Comparison of ENCODE assay signal across 22 mouse cellular contexts in the genomic region with DNA sequence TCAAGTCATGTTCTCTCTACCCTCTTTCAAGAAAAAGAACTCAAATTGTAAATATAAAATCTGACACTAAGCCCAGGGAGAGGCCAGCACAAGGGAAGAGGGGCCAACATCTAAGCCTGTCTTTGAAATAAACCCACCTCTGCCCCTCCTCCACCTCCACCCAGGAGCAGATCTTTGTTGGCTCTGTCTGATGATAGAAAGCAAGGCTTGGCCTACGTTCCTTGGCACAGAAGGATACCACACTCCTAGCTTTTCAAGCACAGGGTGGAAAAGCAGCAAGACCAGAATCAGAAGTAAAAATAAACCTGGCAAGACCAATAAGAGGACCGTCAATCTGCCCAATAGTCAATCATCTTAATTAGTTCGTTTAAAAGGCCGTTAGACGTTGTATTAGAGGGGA.
A peak's percentile ranks its signal among the peaks of the same experiment; 100 is the strongest.
DNase-seq lines count a peak whose midpoint lies in the region; ATAC-seq and TF ChIP-seq lines count a peak whose summit lies in the region.
"Had no signal": no experiment of that assay in that cellular context is flagged by ENCODE, and none has a peak within 500 bp of the region (broad histone marks: within the 10 kb centered on the region; RNA-seq: fewer than 3 reads in every experiment).

No protein-coding gene starts in this region.

- no peak overlapping the region for H3K4me3 ChIP-seq in heart, embryonic 10.5 days
- no peak overlapping the region for H3K4me3 ChIP-seq in heart, adult 2 months
- no peak overlapping the region for H3K4me3 ChIP-seq in liver, postnatal 0 days (ENCODE audit: low read depth, low read length)
- H3K4me3 ChIP-seq in liver, embryonic 12.5 days, result no peak overlapping the region
- no peak overlapping the region for H3K4me3 ChIP-seq in limb, embryonic 10.5 days
- no peak overlapping the region for H3K4me3 ChIP-seq in limb, embryonic 15.5 days
- H3K4me3 ChIP-seq: embryonic facial prominence, embryonic 12.5 days; forebrain, embryonic 10.5 days; forebrain, embryonic 15.5 days; intestine, embryonic 15.5 days; layer of hippocampus, adult 2 months; left cerebral cortex, adult 2 months; limb, embryonic 13.5 days; liver, embryonic 15.5 days; neural tube, embryonic 12.5 days had no signal

- no peak for TF ChIP-seq POLR2A in heart, adult 2 months (IDR thresholded peaks at IDR 0.05; ENCODE audit: insufficient read depth, low read depth, low read length)

- no peaks in the 10 kb centered on the region for H3K36me3 ChIP-seq in heart, embryonic 10.5 days
- no peaks in the 10 kb centered on the region for H3K36me3 ChIP-seq in heart, adult 2 months (ENCODE audit: control insufficient read depth, insufficient read depth, low read length)
- H3K36me3 ChIP-seq in liver, postnatal 0 days (replicated peaks; ENCODE audit: insufficient read depth, low read length), result no peaks in the 10 kb centered on the region
- H3K36me3 ChIP-seq in liver, embryonic 12.5 days, result no peaks in the 10 kb centered on the region
- 0 out of 2 replicates have a peak, but pooled peaks cover 2% of the 10 kb centered on the region for H3K36me3 ChIP-seq in limb, embryonic 10.5 days
- H3K36me3 ChIP-seq in limb, embryonic 15.5 days, result no peaks in the 10 kb centered on the region
- H3K36me3 ChIP-seq: embryonic facial prominence, embryonic 12.5 days; forebrain, embryonic 10.5 days; forebrain, embryonic 15.5 days; intestine, embryonic 15.5 days; limb, embryonic 13.5 days; liver, embryonic 15.5 days; neural tube, embryonic 12.5 days had no signal

- H3K79me2 ChIP-seq in heart, adult 2 months (replicated peaks; ENCODE audit: control insufficient read depth, insufficient read depth, low read length), result no peaks in the 10 kb centered on the region

- no peak overlapping the region for H3K9ac ChIP-seq in heart, adult 2 months (ENCODE audit: low read depth, low read length)
- no peak overlapping the region for H3K9ac ChIP-seq in liver, postnatal 0 days (replicated peaks)
- H3K9ac ChIP-seq in liver, embryonic 12.5 days, result no peak overlapping the region
- H3K9ac ChIP-seq in limb, embryonic 15.5 days, result no peak overlapping the region
- H3K9ac ChIP-seq: embryonic facial prominence, embryonic 12.5 days; forebrain, embryonic 15.5 days; intestine, embryonic 15.5 days; limb, embryonic 13.5 days; liver, embryonic 15.5 days; neural tube, embryonic 12.5 days had no signal

- no peaks in the 10 kb centered on the region for H3K9me3 ChIP-seq in heart, embryonic 10.5 days
- no peaks in the 10 kb centered on the region for H3K9me3 ChIP-seq in liver, postnatal 0 days (ENCODE audit: low read length)
- H3K9me3 ChIP-seq in liver, embryonic 12.5 days (replicated peaks), result no peaks in the 10 kb centered on the region
- H3K9me3 ChIP-seq in limb, embryonic 10.5 days (replicated peaks), result no peaks in the 10 kb centered on the region
- H3K9me3 ChIP-seq in limb, embryonic 15.5 days, result no peaks in the 10 kb centered on the region
- H3K9me3 ChIP-seq: embryonic facial prominence, embryonic 12.5 days; forebrain, embryonic 10.5 days; forebrain, embryonic 15.5 days; intestine, embryonic 15.5 days; limb, embryonic 13.5 days; neural tube, embryonic 12.5 days had no signal

- no peak for ATAC-seq in liver, postnatal 0 days
- ATAC-seq in liver, embryonic 12.5 days, result no peak
- no peak for ATAC-seq in limb, embryonic 15.5 days (ENCODE audit: insufficient number of reproducible peaks, low FRiP score, low TSS enrichment, low read depth)
- ATAC-seq: forebrain, embryonic 15.5 days; hindbrain, embryonic 16.5 days; intestine, embryonic 15.5 days; midbrain, embryonic 16.5 days had no signal

- peaks cover 3% of the 10 kb centered on the region; the same call in 1 of the 2 replicates for H3K27me3 ChIP-seq in heart, embryonic 10.5 days (ENCODE audit: insufficient read depth, poor library complexity, severe bottlenecking)
- no peaks in the 10 kb centered on the region for H3K27me3 ChIP-seq in heart, adult 2 months (ENCODE audit: control insufficient read depth, insufficient read depth, low read length)
- no peaks in the 10 kb centered on the region for H3K27me3 ChIP-seq in liver, postnatal 0 days (ENCODE audit: insufficient read depth, low read length)
- H3K27me3 ChIP-seq in liver, embryonic 12.5 days (replicated peaks), result peaks cover 30% of the 10 kb centered on the region
- H3K27me3 ChIP-seq in limb, embryonic 10.5 days (ENCODE audit: low read depth, poor library complexity, severe bottlenecking), result no peaks in the 10 kb centered on the region
- no peaks in the 10 kb centered on the region for H3K27me3 ChIP-seq in limb, embryonic 15.5 days
- H3K27me3 ChIP-seq: embryonic facial prominence, embryonic 12.5 days; forebrain, embryonic 15.5 days; intestine, embryonic 15.5 days; limb, embryonic 13.5 days; neural tube, embryonic 12.5 days had no signal

- H3K27ac ChIP-seq in heart, embryonic 10.5 days, result 0 out of 2 replicates have a peak overlapping the region, but pooled peaks have one; percentile 18
- H3K27ac ChIP-seq in heart, adult 2 months, result no peak overlapping the region
- peak overlapping the region; percentile 34; the same call in 1 of the 2 replicates for H3K27ac ChIP-seq in liver, postnatal 0 days (ENCODE audit: low read depth)
- H3K27ac ChIP-seq in liver, embryonic 12.5 days, result no peak overlapping the region
- peak overlapping the region; percentile 7; the same call in 1 of the 2 replicates for H3K27ac ChIP-seq in limb, embryonic 10.5 days
- H3K27ac ChIP-seq in limb, embryonic 15.5 days, result peak overlapping the region; percentile 73
- H3K27ac ChIP-seq: embryonic facial prominence, embryonic 12.5 days; forebrain, embryonic 10.5 days; forebrain, embryonic 15.5 days; intestine, embryonic 15.5 days; layer of hippocampus, adult 2 months; left cerebral cortex, adult 2 months; limb, embryonic 13.5 days; liver, embryonic 15.5 days; neural tube, embryonic 12.5 days had no signal

- intact Hi-C loops in heart, adult 2 months (cut with DNase I), result no loop called here

- 84% methylated on average over 5 of the region's 5 CpGs for WGBS in heart, embryonic 10.5 days
- WGBS in heart, adult 2 months, result 54% methylated on average over 5 of the region's 5 CpGs
- 77% methylated on average over 5 of the region's 5 CpGs for WGBS in liver, postnatal 0 days (ENCODE audit: insufficient replicate concordance)
- WGBS in liver, embryonic 12.5 days (ENCODE audit: insufficient replicate concordance), result 74% methylated on average over 5 of the region's 5 CpGs
- 58% methylated on average over 5 of the region's 5 CpGs for WGBS in limb, embryonic 10.5 days
- WGBS in limb, embryonic 15.5 days, result 39% methylated on average over 5 of the region's 5 CpGs

- no peak overlapping the region for H3K4me2 ChIP-seq in liver, postnatal 0 days (ENCODE audit: low read depth, low read length)
- no peak overlapping the region for H3K4me2 ChIP-seq in liver, embryonic 12.5 days
- H3K4me2 ChIP-seq in limb, embryonic 15.5 days, result no peak overlapping the region
- H3K4me2 ChIP-seq: embryonic facial prominence, embryonic 12.5 days; forebrain, embryonic 15.5 days; intestine, embryonic 15.5 days; liver, embryonic 15.5 days; midbrain, embryonic 11.5 days; neural tube, embryonic 12.5 days had no signal

- TF ChIP-seq CTCF in heart, adult 2 months (IDR thresholded peaks at IDR 0.05), result no peak
- no peak for TF ChIP-seq CTCF in liver, postnatal 0 days (IDR thresholded peaks at IDR 0.05; ENCODE audit: low read depth)

- peaks cover 27% of the 10 kb centered on the region for H3K4me1 ChIP-seq in heart, embryonic 10.5 days
- H3K4me1 ChIP-seq in heart, adult 2 months (ENCODE audit: control insufficient read depth, insufficient read depth, low read length), result peaks cover 14% of the 10 kb centered on the region
- peaks cover 2% of the 10 kb centered on the region; the same call in 1 of the 2 replicates for H3K4me1 ChIP-seq in liver, postnatal 0 days (ENCODE audit: insufficient read depth)
- peaks cover 25% of the 10 kb centered on the region; the same call in 1 of the 2 replicates for H3K4me1 ChIP-seq in liver, embryonic 12.5 days
- H3K4me1 ChIP-seq in limb, embryonic 10.5 days, result peaks cover 57% of the 10 kb centered on the region
- H3K4me1 ChIP-seq in limb, embryonic 15.5 days, result peaks cover 41% of the 10 kb centered on the region
- H3K4me1 ChIP-seq: liver, embryonic 15.5 days had no signal

- no peak for TF ChIP-seq EP300 in heart, adult 2 months (IDR thresholded peaks at IDR 0.05; ENCODE audit: insufficient read depth, low read depth, low read length)
- no peak for TF ChIP-seq EP300 in liver, postnatal 0 days (IDR thresholded peaks at IDR 0.05; ENCODE audit: low read depth)

- peak; percentile 17 for DNase-seq in heart, embryonic 10.5 days (ENCODE audit: low spot score)
- no peak for DNase-seq in heart, adult 2 months
- no peak for DNase-seq in liver, postnatal 0 days
- DNase-seq in limb, embryonic 10.5 days (ENCODE audit: low spot score), result no peak
- no peak for DNase-seq in right cerebral cortex, postnatal 25 days
- DNase-seq: B cell, adult 2 months; cerebellum, adult 11-12 months; thymus, postnatal 4 days had no signal

Comparison
In these comparisons a context has a peak if more than half of its experiments do, and no peak if none do; other contexts are left out.
1. H3K27ac ChIP-seq: peak in heart, embryonic 10.5 days (single experiment), liver, postnatal 0 days (single experiment), limb, embryonic 10.5 days (single experiment) and limb, embryonic 15.5 days (single experiment); none in heart, adult 2 months (single experiment) and liver, embryonic 12.5 days (single experiment).